Mouse (Mus musculus) intestine, embryonic 14.5 days (tissue): ENCODE data around the gene Nckap5l. TPM values are rescaled to one million over a fixed set of nuclear protein-coding genes. Genes with fewer than 3 reads are reported as not detected.

Experiments
- ATAC-seq: fragments of 200-750 bp; cut with Nextera tagmentation; replicated peaks from 2 replicates; pipeline ENCODE4 v1.8.0; 2017; ENCODE audit warnings: low read depth, moderate number of reproducible peaks, moderate TSS enrichment, moderate library complexity; ENCODE audit not compliant: low FRiP score, low TSS enrichment
- DNase-seq: peaks from one replicate; pipeline ENCODE4 v3.0.0-alpha.2; 2018; ENCODE audit warnings: low spot score
- H3K27ac ChIP-seq: fragments of 300-500 bp; sonication (generic); 2 replicates; pipeline ENCODE4 v1.5.1; 2014; ENCODE audit warnings: low read depth, mild to moderate bottlenecking, control low read depth
- H3K27me3 ChIP-seq: fragments of 300-500 bp; sonication (generic); replicated peaks from 2 replicates; pipeline ENCODE4 v1.6.1; 2014; ENCODE audit warnings: low read length, control low read depth; ENCODE audit not compliant: control insufficient read depth, insufficient read depth
- H3K36me3 ChIP-seq: fragments of 300-500 bp; sonication (generic); 2 replicates; pipeline ENCODE4 v1.6.1; 2014; ENCODE audit warnings: low read length, control low read depth; ENCODE audit not compliant: control insufficient read depth, insufficient read depth
- H3K4me1 ChIP-seq: fragments of 300-500 bp; sonication (generic); replicated peaks from 2 replicates; pipeline ENCODE4 v1.6.1; 2014; ENCODE audit warnings: low read length, control low read depth, mixed read lengths; ENCODE audit not compliant: control insufficient read depth, insufficient read depth
- H3K4me2 ChIP-seq: fragments of 300-500 bp; sonication (generic); 2 replicates; pipeline ENCODE4 v1.6.1; 2014; ENCODE audit warnings: low read length
- H3K4me3 ChIP-seq: fragments of 300-500 bp; sonication (generic); 2 replicates; pipeline ENCODE4 v1.5.1; 2014; ENCODE audit warnings: low read depth, low read length, control low read depth, mixed read lengths
- H3K9ac ChIP-seq: fragments of 300-500 bp; sonication (generic); 2 replicates; pipeline ENCODE4 v1.6.1; 2014; ENCODE audit warnings: mild to moderate bottlenecking, low read length
- H3K9me3 ChIP-seq: fragments of 300-500 bp; sonication (generic); 2 replicates; pipeline ENCODE4 v1.6.1; 2016; ENCODE audit warnings: low read length, control low read depth; ENCODE audit not compliant: control insufficient read depth
- WGBS: fragments of 180-500 bp; shearing (Covaris S2); extraction: QIAGEN DNeasy Blood & Tissue Kit; methylation state at CpG from one replicate; pipeline ENCODE4 v1.1.7; 2014; 5-methylcytosine and 5-hydroxymethylcytosine counted together
- polyA plus RNA-seq: library from polyadenylated mRNA; unstranded; fragments of >200 nt; fragmentation: Nextera tagmentation; extraction: Ambion mirVana; gene quantifications from 2 replicates; pipeline ENCODE4 v1.2.1, GENCODE M21; 2014

The Nckap5l gene
- polyA plus RNA-seq, 1 experiment from 2014 or later, result 9.3 TPM

GRCm38 (mm10) chr15:99400602-99401001 lies 56.9 kb downstream of the Nckap5l start:
- DNase-seq, result no peak
- no peak overlapping the region for H3K4me2 ChIP-seq
- peaks cover 42% of the 10 kb centered on the region for H3K36me3 ChIP-seq
- no peaks in the 10 kb centered on the region for H3K9me3 ChIP-seq
- no peak overlapping the region for H3K4me3 ChIP-seq
- no peak overlapping the region for H3K27ac ChIP-seq
- H3K27me3 ChIP-seq, result no peaks in the 10 kb centered on the region
- peaks cover 3% of the 10 kb centered on the region for H3K4me1 ChIP-seq
- ATAC-seq, result no peak
- 82% methylated on average over 6 of the region's 6 CpGs for WGBS
- H3K9ac ChIP-seq, result no peak overlapping the region

- H3K4me1 ChIP-seq, result peaks cover 12% of the 10 kb centered on the region
- no peak overlapping the region for H3K27ac ChIP-seq
- H3K4me2 ChIP-seq, result no peak overlapping the region
- H3K4me3 ChIP-seq, result no peak overlapping the region
- no peak overlapping the region for H3K9ac ChIP-seq
- no peaks in the 10 kb centered on the region for H3K9me3 ChIP-seq
- ATAC-seq, result no peak
- 80% methylated on average over 15 of the region's 15 CpGs for WGBS
- no peak for DNase-seq
- peaks cover 33% of the 10 kb centered on the region for H3K36me3 ChIP-seq
- H3K27me3 ChIP-seq, result no peaks in the 10 kb centered on the region
Observed at GRCm38 (mm10) chr15:99399503-99400245, 57.9 kb downstream of the Nckap5l start.

GRCm38 (mm10) chr15:99397622-99398021 lies 59.9 kb downstream of the Nckap5l start:
- DNase-seq, result no peak
- ATAC-seq, result no peak
- WGBS, result 93% methylated on average over 2 of the region's 2 CpGs

GRCm38 (mm10) chr15:99396875-99397274 lies 60.7 kb downstream of the Nckap5l start:
- no peaks in the 10 kb centered on the region for H3K27me3 ChIP-seq
- WGBS, result 67% methylated on average over 4 of the region's 4 CpGs
- ATAC-seq, result no peak
- H3K9ac ChIP-seq, result no peak overlapping the region
- no peak overlapping the region for H3K27ac ChIP-seq
- peaks cover 18% of the 10 kb centered on the region for H3K4me1 ChIP-seq
- DNase-seq, result no peak
- no peak overlapping the region for H3K4me2 ChIP-seq
- H3K36me3 ChIP-seq, result peaks cover 10% of the 10 kb centered on the region
- H3K4me3 ChIP-seq, result no peak overlapping the region
- no peaks in the 10 kb centered on the region for H3K9me3 ChIP-seq

More at GRCm38 (mm10) chr15:99397622-99398021, 59.9 kb downstream of the Nckap5l start:
- Histone ChIP-seq H3K4me3 (no peak overlapping the region), H3K4me1 (peaks cover 18% of the 10 kb centered on the region), H3K27me3 (no peaks in the 10 kb centered on the region), H3K36me3 (peaks cover 15% of the 10 kb centered on the region), H3K27ac (no peak overlapping the region), H3K9ac (no peak overlapping the region), H3K9me3 (no peaks in the 10 kb centered on the region), H3K4me2 (no peak overlapping the region)

GRCm38 (mm10) chr15:99396462-99396861 lies 61.1 kb downstream of the Nckap5l start:
- no peak overlapping the region for H3K4me2 ChIP-seq
- WGBS, result 64% methylated on average over 1 of the region's 1 CpGs
- H3K4me1 ChIP-seq, result peaks cover 18% of the 10 kb centered on the region

GRCm38 (mm10) chr15:99393386-99394252 lies 63.9 kb downstream of the Nckap5l start:
- Histone ChIP-seq H3K9ac (peak overlapping the region; percentile 90), H3K4me2 (peak overlapping the region; percentile 95), H3K4me3 (peak overlapping the region; percentile 87), H3K9me3 (no peaks in the 10 kb centered on the region), H3K4me1 (peaks cover 18% of the 10 kb centered on the region), H3K36me3 (no peaks in the 10 kb centered on the region), H3K27ac (peak overlapping the region; percentile 91), H3K27me3 (no peaks in the 10 kb centered on the region)
- WGBS, result 5% methylated on average over 24 of the region's 24 CpGs
- DNase-seq (no peak), ATAC-seq (peak; percentile 63)

More at GRCm38 (mm10) chr15:99396462-99396861, 61.1 kb downstream of the Nckap5l start:
- no peaks in the 10 kb centered on the region for H3K27me3 ChIP-seq
- H3K27ac ChIP-seq, result no peak overlapping the region
- DNase-seq (no peak), ATAC-seq (no peak)
- no peak overlapping the region for H3K9ac ChIP-seq
- H3K9me3 ChIP-seq, result no peaks in the 10 kb centered on the region
- no peak overlapping the region for H3K4me3 ChIP-seq
- H3K36me3 ChIP-seq, result peaks cover 6% of the 10 kb centered on the region

GRCm38 (mm10) chr15:99392486-99393385 lies 64.8 kb downstream of the Nckap5l start, which contains the start of gene Tmbim6:
Gene Tmbim6, plus strand, starts transcription at chr15:99392882.
- ATAC-seq (peak; percentile 100), DNase-seq (peak; percentile 99)
- WGBS, result under 1% methylated on average over 51 of the region's 51 CpGs
- H3K27me3 ChIP-seq, result no peaks in the 10 kb centered on the region
- peak within 1 kb of the TSS; percentile 90 for H3K9ac ChIP-seq
- peak within 1 kb of the TSS; percentile 87 for H3K4me3 ChIP-seq
- peak within 1 kb of the TSS; percentile 91 for H3K27ac ChIP-seq
- no peaks in the 10 kb centered on the region for H3K36me3 ChIP-seq
- no peaks in the 10 kb centered on the region for H3K9me3 ChIP-seq
- H3K4me1 ChIP-seq, result peaks cover 18% of the 10 kb centered on the region
- peak within 1 kb of the TSS; percentile 95 for H3K4me2 ChIP-seq

- H3K4me2 ChIP-seq, result peak overlapping the region; percentile 83
- DNase-seq (no peak), ATAC-seq (no peak)
- no peak overlapping the region for H3K9ac ChIP-seq
- no peaks in the 10 kb centered on the region for H3K27me3 ChIP-seq
- peaks cover 18% of the 10 kb centered on the region for H3K4me1 ChIP-seq
- 86% methylated on average over 6 of the region's 6 CpGs for whole genome bisulfite sequencing
- H3K27ac ChIP-seq, result no peak overlapping the region
- no peaks in the 10 kb centered on the region for H3K36me3 ChIP-seq
- no peaks in the 10 kb centered on the region for H3K9me3 ChIP-seq
- H3K4me3 ChIP-seq, result peak overlapping the region; percentile 87; the same call in 1 of the 2 replicates
Observed at GRCm38 (mm10) chr15:99391975-99392374, 65.6 kb downstream of the Nckap5l start.
